24 mouse cellular contexts compared by ENCODE assay signal in the genomic region with DNA sequence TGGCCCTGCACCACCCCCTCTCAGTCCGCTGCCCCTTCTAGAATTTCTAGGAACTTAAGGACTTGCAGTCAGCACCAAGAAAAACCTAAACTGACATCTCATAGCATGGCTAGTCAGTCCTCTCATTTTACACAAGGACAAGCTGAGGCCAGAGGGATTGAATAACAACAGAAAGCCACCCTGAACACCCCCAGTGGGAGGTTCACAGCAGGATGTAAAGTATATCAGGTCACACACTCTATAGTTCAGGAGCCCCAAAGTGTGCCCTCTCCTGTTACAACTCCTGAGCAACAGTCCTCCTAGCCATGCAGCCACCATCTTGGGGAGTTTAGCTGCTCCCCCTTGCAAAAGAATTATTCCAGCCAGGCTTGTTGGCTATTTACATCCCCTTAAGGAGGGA. TPM values are rescaled to one million over a fixed set of nuclear protein-coding genes. Genes with fewer than 3 reads are reported as not detected.
A peak's percentile ranks its signal among the peaks of the same experiment; 100 is the strongest.
DNase-seq lines count a peak whose midpoint lies in the region; ATAC-seq lines count a peak whose summit lies in the region.
"Had no signal": no experiment of that assay in that cellular context is flagged by ENCODE, and none has a peak within 500 bp of the region (broad histone marks: within the 10 kb centered on the region; RNA-seq: fewer than 3 reads in every experiment).

No protein-coding gene starts in this region.

- H3K9me3 ChIP-seq in kidney, embryonic 14.5 days (ENCODE audit: control insufficient read depth, low read length), result no peaks in the 10 kb centered on the region
- no peaks in the 10 kb centered on the region for H3K9me3 ChIP-seq in kidney, embryonic 16.5 days (ENCODE audit: low read length)
- no peaks in the 10 kb centered on the region for H3K9me3 ChIP-seq in embryonic facial prominence, embryonic 14.5 days (ENCODE audit: control insufficient read depth, low read length)
- H3K9me3 ChIP-seq: embryonic facial prominence, embryonic 12.5 days; embryonic facial prominence, embryonic 15.5 days; forebrain, embryonic 10.5 days; forebrain, embryonic 12.5 days had no signal

- no peak overlapping the region for H3K27ac ChIP-seq in kidney, embryonic 14.5 days (ENCODE audit: low read depth, low read length)
- H3K27ac ChIP-seq in kidney, embryonic 16.5 days (ENCODE audit: low read length), result no peak overlapping the region
- H3K27ac ChIP-seq in embryonic facial prominence, embryonic 14.5 days (replicated peaks; ENCODE audit: low read depth, low read length), result no peak overlapping the region
- H3K27ac ChIP-seq: embryonic facial prominence, embryonic 12.5 days; embryonic facial prominence, embryonic 15.5 days; forebrain, embryonic 10.5 days; forebrain, embryonic 12.5 days had no signal

- H3K27me3 ChIP-seq in kidney, embryonic 14.5 days (ENCODE audit: control insufficient read depth, insufficient read depth, low read length), result no peaks in the 10 kb centered on the region
- no peaks in the 10 kb centered on the region for H3K27me3 ChIP-seq in kidney, embryonic 16.5 days (ENCODE audit: insufficient read depth, low read length)
- H3K27me3 ChIP-seq in embryonic facial prominence, embryonic 14.5 days (replicated peaks; ENCODE audit: control insufficient read depth, insufficient read depth, low read length), result no peaks in the 10 kb centered on the region
- H3K27me3 ChIP-seq: embryonic facial prominence, embryonic 12.5 days; embryonic facial prominence, embryonic 15.5 days had no signal

- no peak overlapping the region for H3K4me2 ChIP-seq in kidney, embryonic 14.5 days (replicated peaks; ENCODE audit: low read depth, low read length)
- H3K4me2 ChIP-seq in kidney, embryonic 16.5 days (replicated peaks; ENCODE audit: low read depth, low read length), result no peak overlapping the region
- H3K4me2 ChIP-seq in embryonic facial prominence, embryonic 14.5 days (ENCODE audit: low read depth, low read length), result no peak overlapping the region
- H3K4me2 ChIP-seq: embryonic facial prominence, embryonic 12.5 days; embryonic facial prominence, embryonic 15.5 days; forebrain, embryonic 12.5 days had no signal

- 54% methylated on average over 1 of the region's 1 CpGs for WGBS in kidney, embryonic 14.5 days
- WGBS in kidney, embryonic 16.5 days, result 48% methylated on average over 1 of the region's 1 CpGs
- WGBS in embryonic facial prominence, embryonic 14.5 days, result 57% methylated on average over 1 of the region's 1 CpGs

- no peaks in the 10 kb centered on the region for H3K4me1 ChIP-seq in kidney, embryonic 14.5 days (ENCODE audit: control insufficient read depth, insufficient read depth, low read length)
- no peaks in the 10 kb centered on the region for H3K4me1 ChIP-seq in kidney, embryonic 16.5 days (ENCODE audit: insufficient read depth, low read length)
- H3K4me1 ChIP-seq in embryonic facial prominence, embryonic 14.5 days (ENCODE audit: control insufficient read depth, insufficient read depth, low read length), result no peaks in the 10 kb centered on the region
- H3K4me1 ChIP-seq: embryonic facial prominence, embryonic 15.5 days; forebrain, embryonic 10.5 days; forebrain, embryonic 12.5 days had no signal

- H3K9ac ChIP-seq in kidney, embryonic 14.5 days (ENCODE audit: low read depth, low read length), result no peak overlapping the region
- H3K9ac ChIP-seq in kidney, embryonic 16.5 days (replicated peaks; ENCODE audit: low read length), result no peak overlapping the region
- H3K9ac ChIP-seq in embryonic facial prominence, embryonic 14.5 days (ENCODE audit: low read depth, low read length), result no peak overlapping the region
- H3K9ac ChIP-seq: embryonic facial prominence, embryonic 12.5 days; embryonic facial prominence, embryonic 15.5 days; forebrain, embryonic 12.5 days had no signal

- DNase-seq in kidney, postnatal 25 days, result no peak
- no peak for DNase-seq in kidney, adult 18-20 months
- no peak for DNase-seq in embryonic facial prominence, embryonic 14.5 days (ENCODE audit: low spot score)
- no peak for DNase-seq in adrenal gland, postnatal 4 days (ENCODE audit: low spot score in 2 of 2)
- DNase-seq: adrenal gland, adult 2 months; adrenal gland, postnatal 10 days; adrenal gland, postnatal 25 days; cerebellum, adult 11-12 months; cerebellum, adult 2 months; cerebellum, adult 9-10 months; cerebellum, postnatal 10 days; cerebellum, postnatal 25 days had no signal

- no peak overlapping the region for H3K4me3 ChIP-seq in kidney, embryonic 14.5 days (ENCODE audit: low read length)
- H3K4me3 ChIP-seq in kidney, embryonic 16.5 days (ENCODE audit: low read length), result no peak overlapping the region
- H3K4me3 ChIP-seq in embryonic facial prominence, embryonic 14.5 days (ENCODE audit: low read depth, low read length), result no peak overlapping the region
- H3K4me3 ChIP-seq: embryonic facial prominence, embryonic 12.5 days; embryonic facial prominence, embryonic 15.5 days; erythroblast, embryonic 14.5 days; forebrain, embryonic 10.5 days; forebrain, embryonic 12.5 days had no signal

- H3K36me3 ChIP-seq in kidney, embryonic 14.5 days (ENCODE audit: control insufficient read depth, insufficient read depth, low read length), result no peaks in the 10 kb centered on the region
- no peaks in the 10 kb centered on the region for H3K36me3 ChIP-seq in kidney, embryonic 16.5 days (ENCODE audit: insufficient read depth, low read length)
- H3K36me3 ChIP-seq in embryonic facial prominence, embryonic 14.5 days (ENCODE audit: control insufficient read depth, insufficient read depth, low read length), result no peaks in the 10 kb centered on the region
- H3K36me3 ChIP-seq: embryonic facial prominence, embryonic 12.5 days; embryonic facial prominence, embryonic 15.5 days; forebrain, embryonic 10.5 days; forebrain, embryonic 12.5 days had no signal

- peak; percentile 87 for ATAC-seq in kidney, embryonic 14.5 days (ENCODE audit: low FRiP score, low TSS enrichment)
- ATAC-seq in kidney, embryonic 16.5 days (ENCODE audit: low FRiP score, low TSS enrichment), result peak; percentile 59
- 0 out of 2 replicates have a peak, but pooled peaks have one; percentile 57 for ATAC-seq in embryonic facial prominence, embryonic 14.5 days (ENCODE audit: low read depth)
- ATAC-seq: forebrain, embryonic 14.5 days; forebrain, embryonic 16.5 days had no signal

RNA-seq across cellular contexts. Expression of gene Gm9195, which starts 2.1 kb away (rescaled TPM):
- polyA plus RNA-seq in kidney, embryonic 14.5 days (2014; fragmentation: Nextera tagmentation; extraction: Ambion mirVana), result not detected in 2 replicates
- polyA plus RNA-seq in kidney, embryonic 16.5 days (2015; fragmentation: Nextera tagmentation; extraction: Ambion mirVana), result not detected in 2 replicates
- polyA plus RNA-seq in embryonic facial prominence, embryonic 14.5 days (2014; fragmentation: Nextera tagmentation; extraction: Ambion mirVana), result 0.03 TPM in 1 of 2 replicates, not detected in the other
- total RNA-seq in adrenal gland, postnatal 4 days (2021), result not detected
- total RNA-seq: adrenal gland, adult 2 months; adrenal gland, postnatal 10 days; adrenal gland, postnatal 25 days; ES-E14; MEL had no signal
- polyA plus RNA-seq: adrenal gland, adult 2 months; C2C12; cerebellum, adult 2 months; embryonic facial prominence, embryonic 12.5 days; embryonic facial prominence, embryonic 15.5 days; erythroblast, embryonic 14.5 days; forebrain, embryonic 10.5 days; forebrain, embryonic 12.5 days; forebrain, embryonic 14.5 days; forebrain, embryonic 16.5 days had no signal
